Mouse (Mus musculus) CH12.LX (cell line): ENCODE results near the gene Naa80. TPM values are rescaled to one million over a fixed set of nuclear protein-coding genes. Genes with fewer than 3 reads are reported as not detected.

Experiments
- DNase-seq: peaks from one replicate; pipeline ENCODE4 v3.0.0-alpha.2; 2013; ENCODE audit errors: extremely low read depth
- H3K27ac ChIP-seq: 2 replicates; pipeline ENCODE4 v1.5.1; 2012; ENCODE audit warnings: low read depth, mild to moderate bottlenecking, control low read depth, moderate library complexity; ENCODE audit not compliant: insufficient read depth
- H3K27me3 ChIP-seq: replicated peaks from 2 replicates; pipeline ENCODE3; 2012; ENCODE audit warnings: inconsistent platforms
- H3K36me3 ChIP-seq, 2 experiments: replicated peaks in 1 of 2; 2 replicates each; pipeline versions ENCODE3 to v1.6.1; 2012; ENCODE audit warnings: inconsistent platforms in 1 of 2, low read length in 1 of 2, mild to moderate bottlenecking in 1 of 2, mixed read lengths in 1 of 2, moderate library complexity in 1 of 2; ENCODE audit not compliant: control insufficient read depth in 1 of 2, insufficient read depth in 1 of 2
- H3K4me1 ChIP-seq, 2 experiments: 2 replicates each; pipeline ENCODE4 v1.6.1; 2012; ENCODE audit warnings: inconsistent platforms in 1 of 2, moderate library complexity in 1 of 2; ENCODE audit not compliant: insufficient read depth in 2 of 2, control insufficient read depth in 1 of 2
- H3K4me2 ChIP-seq: 2 replicates; pipeline ENCODE4 v1.6.1; 2012; ENCODE audit warnings: low read depth, mild to moderate bottlenecking, control low read depth; ENCODE audit not compliant: poor library complexity, insufficient read depth, severe bottlenecking
- H3K4me3 ChIP-seq, 3 experiments: fragments of 150-350 bp in 1 of 3; sonication (generic) in 1 of 3; replicated peaks in 1 of 3; 2 replicates each; pipeline versions ENCODE3 to v1.5.1; 2011 to 2012; ENCODE audit warnings: low read depth in 2 of 3, low read length in 2 of 3, mild to moderate bottlenecking in 2 of 3, moderate library complexity in 2 of 3, control low read depth in 1 of 3, improper control_type of control experiment in 1 of 3, inconsistent platforms in 1 of 3, mixed read lengths in 1 of 3; ENCODE audit not compliant: poor library complexity in 1 of 3
- H3K79me2 ChIP-seq: replicated peaks from 2 replicates; pipeline ENCODE4 v1.6.1; 2012; ENCODE audit warnings: mild to moderate bottlenecking, moderate library complexity; ENCODE audit not compliant: control insufficient read depth, poor library complexity, insufficient read depth, severe bottlenecking; ENCODE audit errors: extremely low read depth
- H3K9ac ChIP-seq: 2 replicates; pipeline ENCODE4 v1.6.1; 2012; ENCODE audit warnings: low read depth, mild to moderate bottlenecking, control low read depth, moderate library complexity; ENCODE audit not compliant: insufficient read depth
- H3K9me3 ChIP-seq: replicated peaks from 2 replicates; pipeline ENCODE3; 2012; ENCODE audit warnings: low read length, inconsistent platforms, mixed read lengths
- BHLHE40 ChIP-seq: IDR thresholded peaks from 2 replicates; pipeline ENCODE4 v1.6.1; 2011; ENCODE audit warnings: mild to moderate bottlenecking, low read depth, low read length, improper control_type of control experiment
- CHD2 ChIP-seq: IDR thresholded peaks from 2 replicates; pipeline ENCODE4 v1.6.1; 2011; ENCODE audit warnings: low read length, improper control_type of control experiment
- E2F4 ChIP-seq: IDR thresholded peaks from 2 replicates; pipeline ENCODE4 v1.6.1; 2011; ENCODE audit warnings: low read depth, low read length, improper control_type of control experiment; ENCODE audit not compliant: insufficient replicate concordance
- ETS1 ChIP-seq: conservative IDR thresholded peaks from 2 replicates; pipeline ENCODE4 v1.6.1; 2012; ENCODE audit warnings: low read depth, mild to moderate bottlenecking, inconsistent platforms, low read length, improper control_type of control experiment, moderate library complexity
- JUND ChIP-seq: conservative IDR thresholded peaks from 2 replicates; pipeline ENCODE4 v1.6.1; 2011; ENCODE audit warnings: low read depth, low read length, improper control_type of control experiment
- KAT2A ChIP-seq: IDR thresholded peaks from 2 replicates; pipeline ENCODE4 v1.6.1; 2012; ENCODE audit warnings: low read length, improper control_type of control experiment, inconsistent platforms; ENCODE audit not compliant: insufficient replicate concordance
- MAZ ChIP-seq: IDR thresholded peaks from 2 replicates; pipeline ENCODE4 v1.6.1; 2012; ENCODE audit warnings: low read depth, mild to moderate bottlenecking, inconsistent platforms, low read length, improper control_type of control experiment, moderate library complexity
- MEF2A ChIP-seq: IDR thresholded peaks from 2 replicates; pipeline ENCODE4 v1.6.1; 2014; ENCODE audit warnings: low read depth, mild to moderate bottlenecking, inconsistent platforms, low read length, improper control_type of control experiment, borderline replicate concordance
- NELFE ChIP-seq: IDR thresholded peaks from 2 replicates; pipeline ENCODE4 v1.6.1; 2011; ENCODE audit warnings: low read depth, low read length, improper control_type of control experiment
- PAX5 ChIP-seq: IDR thresholded peaks from 2 replicates; pipeline ENCODE4 v1.6.1; 2012; ENCODE audit warnings: low read length, inconsistent platforms, mixed read lengths
- POLR2A ChIP-seq: IDR thresholded peaks from 2 replicates; pipeline ENCODE4 v1.6.1; 2011; ENCODE audit warnings: low read depth, mild to moderate bottlenecking, improper control_type of control experiment, low read length
- RAD21 ChIP-seq: IDR thresholded peaks from 2 replicates; pipeline ENCODE4 v1.6.1; 2011; ENCODE audit warnings: low read depth, mild to moderate bottlenecking, low read length, improper control_type of control experiment, moderate library complexity
- TBP ChIP-seq: conservative IDR thresholded peaks from 2 replicates; pipeline ENCODE4 v1.6.1; 2011; ENCODE audit warnings: low read depth, low read length, improper control_type of control experiment
- UBTF ChIP-seq: IDR thresholded peaks from 2 replicates; pipeline ENCODE4 v1.6.1; 2012; ENCODE audit warnings: low read depth, mild to moderate bottlenecking, inconsistent platforms, low read length, improper control_type of control experiment, moderate library complexity
- USF2 ChIP-seq: conservative IDR thresholded peaks from 2 replicates; pipeline ENCODE4 v1.6.1; 2011; ENCODE audit warnings: low read depth, low read length, improper control_type of control experiment
- ZC3H11A ChIP-seq: IDR thresholded peaks from 2 replicates; pipeline ENCODE4 v1.6.1; 2012; ENCODE audit warnings: low read depth, mild to moderate bottlenecking, inconsistent platforms, low read length, improper control_type of control experiment
- ZKSCAN1 ChIP-seq: IDR thresholded peaks from 2 replicates; pipeline ENCODE4 v1.6.1; 2012; ENCODE audit warnings: low read depth, inconsistent platforms, low read length, improper control_type of control experiment, borderline replicate concordance
- ZNF384 ChIP-seq: IDR thresholded peaks from 2 replicates; pipeline ENCODE4 v1.6.1; 2012; ENCODE audit warnings: low read depth, low read length, improper control_type of control experiment, inconsistent platforms
- dilution Hi-C: fragments of 300-500 bp; cut with MboI; formaldehyde crosslinking; loops from 2 replicates; pipeline ENCODE4 v1.14.3; 2020; ENCODE audit warnings: low sequenced_read_pairs; ENCODE audit not compliant: extremely low pct_unique_long_range_greater_than_20kb, extremely low pct_ligation_motif_present
- in situ Hi-C: fragments of 300-500 bp; cut with MboI; formaldehyde crosslinking; loops from 3 replicates; pipeline ENCODE4 v1.14.3; 2019; ENCODE audit warnings: low sequenced_read_pairs, low pct_ligation_motif_present, low pct_unique_long_range_greater_than_20kb, mixed read lengths
- polyA plus RNA-seq: library from polyadenylated mRNA; unstranded; fragments of >175 nt; gene quantifications from 2 replicates; pipeline ENCODE4 v1.2.1, GENCODE M21; 2012; ENCODE audit warnings: low read depth; ENCODE audit not compliant: insufficient read length
- total RNA-seq, 2 experiments: library from RNA; depleted of rRNA; stranded (reverse); fragments of 300-350 nt in 1 of 2; fragments of >200 nt in 1 of 2; gene quantifications; 2 replicates each; pipeline ENCODE4 v1.2.3; 2012 to 2014

Gene Naa80
- total and polyA plus RNA-seq, 3 experiments, result 1.7 to 9.3 (median 4.8) TPM

DNA sequence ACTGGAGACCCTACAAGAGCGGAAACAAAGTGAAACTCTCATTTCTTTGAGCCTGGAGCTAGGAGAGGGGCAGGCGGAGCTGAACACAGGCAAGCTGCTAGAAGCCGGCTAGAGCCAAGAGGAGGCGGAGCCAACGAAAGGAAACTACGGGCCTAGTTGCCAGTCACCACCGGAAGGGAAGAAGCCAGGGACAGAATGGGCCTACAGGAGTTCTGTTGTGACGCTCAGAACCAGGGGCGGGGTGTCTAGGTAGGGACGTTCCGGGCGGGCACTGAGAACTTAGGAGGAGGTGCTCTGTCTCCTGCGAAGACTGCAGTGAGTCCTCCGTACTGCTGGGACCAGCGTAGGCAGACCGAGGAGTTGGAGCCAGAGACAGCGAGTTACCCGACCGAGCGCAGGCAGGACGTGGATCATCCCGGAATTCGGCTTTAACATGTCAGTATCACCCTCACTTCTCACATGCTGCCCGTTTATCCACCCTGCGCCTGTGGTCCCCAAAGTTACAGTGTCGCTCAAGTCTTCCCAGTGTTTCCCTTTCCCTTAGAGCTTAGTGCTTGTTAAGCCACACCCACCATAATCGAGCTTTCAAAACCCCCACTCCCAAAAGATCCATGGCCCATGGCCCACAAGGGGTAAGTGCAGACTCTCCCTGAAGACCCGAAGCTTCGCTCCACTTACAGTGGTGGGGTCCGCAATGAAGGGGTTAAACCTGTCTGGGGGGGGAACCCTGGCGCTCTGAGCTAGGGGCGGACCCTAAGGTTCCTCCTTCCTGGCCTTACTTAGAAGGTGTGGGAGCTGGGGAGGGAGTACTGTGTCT lies 2.0 kb downstream of the Naa80 start, which contains the start of gene Hyal3 (continued):
- no peak for TF ChIP-seq JUND
- TF ChIP-seq ZC3H11A, result no peak
- no peak for TF ChIP-seq RAD21
- 0 out of 2 replicates have a peak, but pooled peaks have one; percentile 1 for TF ChIP-seq CHD2
- TF ChIP-seq ZKSCAN1, result no peak
- TF ChIP-seq NELFE, result peak; percentile 64
- no peak for TF ChIP-seq UBTF
- TF ChIP-seq MAZ, result no peak
- no peak for TF ChIP-seq E2F4

DNA sequence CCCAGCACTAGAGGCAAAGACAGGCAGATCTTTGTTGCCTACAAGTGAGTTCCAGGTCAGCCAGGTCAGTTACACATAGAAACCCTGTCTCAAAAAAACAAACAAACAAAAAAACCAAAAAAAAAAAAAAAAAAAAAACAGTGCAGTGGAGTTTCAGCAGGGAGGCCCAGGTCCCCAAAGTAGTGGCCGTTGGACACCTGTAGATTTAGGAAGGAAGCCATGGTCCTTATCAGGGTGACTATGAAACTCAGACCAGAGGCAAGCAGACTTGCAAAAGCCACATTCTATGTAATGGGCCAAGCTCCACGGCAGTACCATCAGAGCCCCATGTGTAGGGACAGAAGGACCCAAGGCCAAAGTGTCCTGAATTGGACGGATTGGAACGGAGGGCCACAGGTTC lies 2.9 kb downstream of the Naa80 start:
- Histone ChIP-seq H3K9me3 (no peaks in the 10 kb centered on the region), H3K36me3 (peaks cover 8 to 33% of the 10 kb centered on the region in 2 experiments), H3K9ac (peak overlapping the region; percentile 81), H3K4me1 (peaks cover 10 to 42% of the 10 kb centered on the region in 2 experiments), H3K79me2 (no peaks in the 10 kb centered on the region), H3K4me3 (peak overlapping the region; percentile 62 to 95 (median 84)), H3K27ac (no peak overlapping the region), H3K27me3 (no peaks in the 10 kb centered on the region), H3K4me2 (peak overlapping the region; percentile 84)
- DNase-seq, result no peak
- TF ChIP-seq PAX5 (no peak), ETS1 (no peak), MAZ (no peak), POLR2A (no peak), KAT2A (no peak), ZNF384 (no peak), CHD2 (no peak), TBP (no peak), USF2 (no peak), BHLHE40 (no peak), MEF2A (no peak)
- in situ Hi-C loops (no loop called here), dilution Hi-C loops (no loop called here)
